Mouse (Mus musculus) embryonic facial prominence, embryonic 11.5 days (tissue): ENCODE results near the gene Wars. TPM values are rescaled to one million over a fixed set of nuclear protein-coding genes. Genes with fewer than 3 reads are reported as not detected.
"Not testable (repeated sequence)": the region's sequence is repeated elsewhere in the genome, so short reads cannot be mapped to it uniquely, and the experiment has no call there.

Source experiments
- ATAC-seq: fragments of 200-750 bp; cut with Nextera tagmentation; replicated peaks from 2 replicates; pipeline ENCODE4 v1.8.0; 2017; ENCODE audit warnings: low read depth; ENCODE audit not compliant: insufficient number of reproducible peaks, low FRiP score, low TSS enrichment
- DNase-seq: peaks from one replicate; pipeline ENCODE4 v3.0.0-alpha.2; 2015; ENCODE audit warnings: low spot score
- H3K27ac ChIP-seq: fragments of 300-500 bp; sonication (generic); replicated peaks from 2 replicates; pipeline ENCODE4 v1.5.1; 2014; ENCODE audit warnings: mild to moderate bottlenecking, low read depth, low read length, control low read depth
- H3K27me3 ChIP-seq: fragments of 300-500 bp; sonication (generic); 2 replicates; pipeline ENCODE4 v1.6.1; 2014; ENCODE audit warnings: mild to moderate bottlenecking, low read length, moderate library complexity, mixed read lengths; ENCODE audit not compliant: control insufficient read depth, insufficient read depth
- H3K36me3 ChIP-seq: fragments of 300-500 bp; sonication (generic); replicated peaks from 2 replicates; pipeline ENCODE4 v1.6.1; 2014; ENCODE audit warnings: low read depth, mild to moderate bottlenecking, low read length, moderate library complexity, mixed read lengths; ENCODE audit not compliant: control insufficient read depth, insufficient read depth
- H3K4me1 ChIP-seq: fragments of 300-500 bp; sonication (generic); 2 replicates; pipeline ENCODE4 v1.6.1; 2014; ENCODE audit warnings: low read length, mixed read lengths; ENCODE audit not compliant: control insufficient read depth, insufficient read depth
- H3K4me2 ChIP-seq: fragments of 300-500 bp; sonication (generic); 2 replicates; pipeline ENCODE4 v1.6.1; 2014; ENCODE audit warnings: low read depth, mild to moderate bottlenecking, control low read depth, low read length, moderate library complexity
- H3K4me3 ChIP-seq: fragments of 300-500 bp; sonication (generic); 2 replicates; pipeline ENCODE4 v1.5.1; 2014; ENCODE audit warnings: low read depth, low read length, control low read depth
- H3K9ac ChIP-seq: fragments of 300-500 bp; sonication (generic); replicated peaks from 2 replicates; pipeline ENCODE4 v1.6.1; 2014; ENCODE audit warnings: mild to moderate bottlenecking, control low read depth, low read length
- H3K9me3 ChIP-seq: fragments of 300-500 bp; sonication (generic); replicated peaks from 2 replicates; pipeline ENCODE4 v1.6.1; 2016; ENCODE audit warnings: mild to moderate bottlenecking, low read length, inconsistent platforms, mixed read lengths; ENCODE audit not compliant: control insufficient read depth
- WGBS: fragments of 180-500 bp; shearing (Covaris S2); extraction: QIAGEN DNeasy Blood & Tissue Kit; methylation state at CpG from one replicate; pipeline ENCODE4 v1.1.7; 2014; 5-methylcytosine and 5-hydroxymethylcytosine counted together
- polyA plus RNA-seq: library from polyadenylated mRNA; unstranded; fragments of >200 nt; fragmentation: Nextera tagmentation; extraction: Ambion mirVana; gene quantifications from 2 replicates; pipeline ENCODE4 v1.2.1, GENCODE M21; 2014

Wars gene
- polyA plus RNA-seq, 1 experiment from 2014 or later: 113 TPM

- H3K27me3 ChIP-seq: no peaks in the 10 kb centered on the region
- DNase-seq (no peak), ATAC-seq (0 out of 2 replicates have a peak, but pooled peaks have one; percentile 34)
- no peak overlapping the region for H3K4me3 ChIP-seq
- no peaks in the 10 kb centered on the region; the same call in none of the 2 replicates for H3K36me3 ChIP-seq
- H3K9ac ChIP-seq: no peak overlapping the region
- no peak overlapping the region for H3K4me2 ChIP-seq
- 42% methylated on average over 8 of the region's 8 CpGs for WGBS
- no peak overlapping the region for H3K27ac ChIP-seq
- H3K9me3 ChIP-seq: no peaks in the 10 kb centered on the region
- H3K4me1 ChIP-seq: no peaks in the 10 kb centered on the region
These were observed 43.8 kb downstream of the Wars start for GRCm38 (mm10) chr12:108850129-108850528.

- no peak overlapping the region for H3K4me3 ChIP-seq
- DNase-seq: no peak
- H3K4me1 ChIP-seq: no peaks in the 10 kb centered on the region
- H3K27ac ChIP-seq: no peak overlapping the region
- no peaks in the 10 kb centered on the region; the same call in none of the 2 replicates for H3K36me3 ChIP-seq
- H3K27me3 ChIP-seq: no peaks in the 10 kb centered on the region
- H3K4me2 ChIP-seq: no peak overlapping the region
- H3K9ac ChIP-seq: no peak overlapping the region
- WGBS: 85% methylated on average over 4 of the region's 4 CpGs
- no peak for ATAC-seq
- H3K9me3 ChIP-seq: no peaks in the 10 kb centered on the region
These were observed 44.4 kb downstream of the Wars start for GRCm38 (mm10) chr12:108849488-108850022.

GRCm38 (mm10) chr12:108848033-108848432 lies 45.9 kb downstream of the Wars start:
- not testable (repeated sequence) for H3K4me1 ChIP-seq, H3K9me3 ChIP-seq, H3K27ac ChIP-seq, H3K4me2 ChIP-seq, ATAC-seq, DNase-seq, H3K27me3 ChIP-seq, H3K9ac ChIP-seq, H3K36me3 ChIP-seq, H3K4me3 ChIP-seq
- 90% methylated on average over 3 of the region's 3 CpGs for WGBS

GRCm38 (mm10) chr12:108842663-108843062 lies 51.3 kb downstream of the Wars start:
- Histone ChIP-seq H3K9ac (no peak overlapping the region), H3K27ac (no peak overlapping the region), H3K9me3 (no peaks in the 10 kb centered on the region), H3K36me3 (peaks cover 7% of the 10 kb centered on the region), H3K4me1 (no peaks in the 10 kb centered on the region), H3K27me3 (no peaks in the 10 kb centered on the region), H3K4me3 (no peak overlapping the region), H3K4me2 (no peak overlapping the region)
- WGBS: 88% methylated on average over 7 of the region's 7 CpGs
- DNase-seq (no peak), ATAC-seq (no peak)

GRCm38 (mm10) chr12:108841181-108841580 lies 52.8 kb downstream of the Wars start:
- Histone ChIP-seq H3K9me3 (no peaks in the 10 kb centered on the region), H3K4me1 (0 out of 2 replicates have a peak, but pooled peaks cover 3% of the 10 kb centered on the region), H3K27me3 (no peaks in the 10 kb centered on the region), H3K4me3 (no peak overlapping the region), H3K4me2 (no peak overlapping the region), H3K36me3 (peaks cover 7% of the 10 kb centered on the region), H3K27ac (no peak overlapping the region), H3K9ac (no peak overlapping the region)
- no peak for ATAC-seq
- no peak for DNase-seq
- 88% methylated on average over 6 of the region's 6 CpGs for WGBS

GRCm38 (mm10) chr12:108836722-108837121 lies 57.3 kb downstream of the Wars start:
- Histone ChIP-seq H3K27ac (no peak overlapping the region), H3K36me3 (no peaks in the 10 kb centered on the region)
- DNase-seq: no peak

GRCm38 (mm10) chr12:108835840-108836409 lies 58.0 kb downstream of the Wars start, which contains the start of the genes Slc25a29 and Slc25a47:
Gene Slc25a29, minus strand, starts transcription at chr12:108835883.
Gene Slc25a47, plus strand, starts transcription at chr12:108836046.
- H3K27ac ChIP-seq: peak within 1 kb of the TSS; percentile 37
- WGBS: under 1% methylated on average over 51 of the region's 53 CpGs

More at GRCm38 (mm10) chr12:108836722-108837121, 57.3 kb downstream of the Wars start:
- Histone ChIP-seq H3K9ac (peak overlapping the region; percentile 63), H3K4me1 (peaks cover 3% of the 10 kb centered on the region; the same call in 1 of the 2 replicates), H3K27me3 (no peaks in the 10 kb centered on the region), H3K4me3 (peak overlapping the region; percentile 58), H3K4me2 (peak overlapping the region; percentile 77), H3K9me3 (no peaks in the 10 kb centered on the region)
- ATAC-seq: no peak
- 55% methylated on average over 7 of the region's 7 CpGs for WGBS

GRCm38 (mm10) chr12:108835208-108835839 lies 58.6 kb downstream of the Wars start:
- Histone ChIP-seq H3K27me3 (no peaks in the 10 kb centered on the region), H3K4me1 (peaks cover 3% of the 10 kb centered on the region; the same call in 1 of the 2 replicates), H3K27ac (no peak overlapping the region), H3K9me3 (no peaks in the 10 kb centered on the region), H3K9ac (peak overlapping the region; percentile 76), H3K36me3 (no peaks in the 10 kb centered on the region), H3K4me2 (peak overlapping the region; percentile 92), H3K4me3 (peak overlapping the region; percentile 58)
- DNase-seq (no peak), ATAC-seq (no peak; the same call in 1 of the 2 replicates)
- WGBS: 2% methylated on average over 51 of the region's 51 CpGs

More at GRCm38 (mm10) chr12:108835840-108836409, 58.0 kb downstream of the Wars start, which contains the start of the genes Slc25a29 and Slc25a47:
- H3K9ac ChIP-seq: peak within 1 kb of the TSS; percentile 76
- peak; percentile 97 for DNase-seq
- H3K9me3 ChIP-seq: no peaks in the 10 kb centered on the region
- H3K4me1 ChIP-seq: peaks cover 3% of the 10 kb centered on the region; the same call in 1 of the 2 replicates
- peak; percentile 99 for ATAC-seq
- H3K4me2 ChIP-seq: peak within 1 kb of the TSS; percentile 92
- H3K4me3 ChIP-seq: peak within 1 kb of the TSS; percentile 58
- H3K36me3 ChIP-seq: no peaks in the 10 kb centered on the region
- no peaks in the 10 kb centered on the region for H3K27me3 ChIP-seq
